Mouse (Mus musculus) testis, adult 2 months (tissue): ENCODE data around the gene Lrp1.

Experiments used
- CTCF ChIP-seq: fragments of 200-500 bp; IDR thresholded peaks from 2 replicates; pipeline ENCODE4 v1.5.1; 2012; ENCODE audit warnings: low read depth, mild to moderate bottlenecking, inconsistent platforms, low read length, moderate library complexity; ENCODE audit not compliant: control insufficient read depth, insufficient read depth, insufficient replicate concordance
- POLR2A ChIP-seq: fragments of 200-500 bp; IDR thresholded peaks from 2 replicates; pipeline ENCODE4 v1.6.1; 2012; ENCODE audit warnings: low read depth, mild to moderate bottlenecking, inconsistent platforms, low read length, moderate library complexity; ENCODE audit not compliant: control insufficient read depth

- TF ChIP-seq POLR2A: no peak
- peak; percentile 17; the same call in 1 of the 2 replicates for TF ChIP-seq CTCF
These were observed 94.3 kb downstream of the Lrp1 start for GRCm38 (mm10) chr10:127526681-127527080.
